ENCODE assay signal across 1 mouse cellular context in the genomic region with DNA sequence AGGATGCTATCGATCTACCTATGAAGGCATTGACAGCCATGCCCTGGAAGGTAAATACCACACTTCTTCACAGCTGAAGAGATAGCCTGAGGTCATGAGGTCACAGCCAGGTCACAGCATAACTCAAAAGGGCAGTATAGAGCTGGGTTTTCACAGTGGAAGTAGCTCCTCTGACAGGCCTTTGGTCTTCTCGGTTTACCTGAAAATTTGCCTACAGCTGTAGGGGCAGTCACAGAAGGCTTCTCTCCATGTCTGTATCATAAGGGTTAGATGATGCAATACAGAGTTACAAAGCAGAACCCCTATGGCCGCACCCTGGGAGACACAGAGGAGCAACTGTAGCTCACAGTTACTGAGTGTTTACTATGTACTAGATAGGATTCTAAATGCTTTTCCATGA.
TF ChIP-seq lines count a peak whose summit lies in the region.

No protein-coding gene starts in this region.

TF ChIP-seq in MEL, 35 proteins besides CTCF, POLR2A, EP300 and RAD21 (continued from another document):
- no peak for TF ChIP-seq KAT2A (conservative IDR thresholded peaks at IDR 0.05; ENCODE audit: low read depth, low read length)
- TF ChIP-seq TAL1 (IDR thresholded peaks at IDR 0.05; ENCODE audit: low read length) = no peak
- no peak for TF ChIP-seq BHLHE40 (IDR thresholded peaks at IDR 0.05; ENCODE audit: borderline replicate concordance, low read depth, low read length)
- TF ChIP-seq MAX (IDR thresholded peaks at IDR 0.05; ENCODE audit: low read length) = no peak
